In the genomic region with DNA sequence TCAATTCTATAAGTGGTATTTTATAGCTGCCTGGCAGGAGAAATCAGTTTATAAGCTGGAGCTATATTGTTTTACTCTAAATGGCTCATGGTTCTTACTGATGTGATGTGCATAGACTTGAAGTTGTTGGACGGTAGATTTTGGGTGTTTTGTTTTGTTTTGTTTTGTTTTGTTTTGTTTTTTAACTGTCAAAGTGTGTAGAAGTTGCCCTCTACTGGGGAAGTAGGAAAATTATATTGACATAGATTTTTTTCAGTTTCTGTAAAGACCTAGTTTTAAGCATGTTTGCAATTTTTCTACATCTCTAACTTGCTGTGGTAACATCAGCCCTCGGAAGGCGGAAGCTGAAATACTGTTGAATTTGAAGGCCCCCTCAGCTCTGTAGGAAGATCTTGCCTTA, we compare ENCODE assay signal across 22 mouse cellular contexts.
DNase-seq lines count a peak whose midpoint lies in the region; ATAC-seq and TF ChIP-seq lines count a peak whose summit lies in the region.
"Had no signal": no experiment of that assay in that cellular context is flagged by ENCODE, and none has a peak within 500 bp of the region (broad histone marks: within the 10 kb centered on the region; RNA-seq: fewer than 3 reads in every experiment).

No protein-coding gene starts in this region.

- H3K79me2 ChIP-seq in heart, adult 2 months (replicated peaks; ENCODE audit: control insufficient read depth, insufficient read depth, low read length) = no peaks in the 10 kb centered on the region

- TF ChIP-seq CTCF in heart, adult 2 months (IDR thresholded peaks at IDR 0.05) = peak; percentile 47
- peak; percentile 18; the same call in 1 of the 2 replicates for TF ChIP-seq CTCF in liver, postnatal 0 days (IDR thresholded peaks at IDR 0.05; ENCODE audit: low read depth)

- peaks cover 4% of the 10 kb centered on the region; the same call in 1 of the 2 replicates for H3K4me1 ChIP-seq in heart, adult 2 months (ENCODE audit: control insufficient read depth, insufficient read depth, low read length)
- no peaks in the 10 kb centered on the region for H3K4me1 ChIP-seq in liver, postnatal 0 days (ENCODE audit: insufficient read depth)
- H3K4me1 ChIP-seq in liver, embryonic 12.5 days = no peaks in the 10 kb centered on the region

- intact Hi-C loops in heart, adult 2 months (cut with DNase I) = loop anchor here (2.0 to 10.0 kb wide), 2 partner anchors 89 to 243 kb away; no protein-coding TSS in a partner anchor

- ATAC-seq in liver, postnatal 0 days = no peak
- no peak for ATAC-seq in liver, embryonic 12.5 days
- ATAC-seq: forebrain, embryonic 16.5 days had no signal

- no peak overlapping the region for H3K4me3 ChIP-seq in heart, adult 2 months
- H3K4me3 ChIP-seq in liver, postnatal 0 days (ENCODE audit: low read depth, low read length) = no peak overlapping the region
- no peak overlapping the region for H3K4me3 ChIP-seq in liver, embryonic 12.5 days
- H3K4me3 ChIP-seq: hindbrain, embryonic 10.5 days; limb, embryonic 12.5 days had no signal

- 77% methylated on average over 3 of the region's 3 CpGs for WGBS in heart, adult 2 months
- WGBS in liver, postnatal 0 days (ENCODE audit: insufficient replicate concordance) = 77% methylated on average over 3 of the region's 3 CpGs
- 75% methylated on average over 3 of the region's 3 CpGs for WGBS in liver, embryonic 12.5 days (ENCODE audit: insufficient replicate concordance)

- H3K27ac ChIP-seq in heart, adult 2 months = no peak overlapping the region
- H3K27ac ChIP-seq in liver, postnatal 0 days (ENCODE audit: low read depth) = no peak overlapping the region
- no peak overlapping the region for H3K27ac ChIP-seq in liver, embryonic 12.5 days
- H3K27ac ChIP-seq: hindbrain, embryonic 10.5 days; limb, embryonic 12.5 days; macrophage had no signal

- H3K9ac ChIP-seq in heart, adult 2 months (ENCODE audit: low read depth, low read length) = no peak overlapping the region
- H3K9ac ChIP-seq in liver, postnatal 0 days (replicated peaks) = no peak overlapping the region
- H3K9ac ChIP-seq in liver, embryonic 12.5 days = no peak overlapping the region
- H3K9ac ChIP-seq: limb, embryonic 12.5 days had no signal

- H3K9me3 ChIP-seq in liver, postnatal 0 days (ENCODE audit: low read length) = no peaks in the 10 kb centered on the region
- H3K9me3 ChIP-seq in liver, embryonic 12.5 days (replicated peaks) = no peaks in the 10 kb centered on the region
- H3K9me3 ChIP-seq: hindbrain, embryonic 10.5 days; limb, embryonic 12.5 days had no signal

- no peaks in the 10 kb centered on the region for H3K36me3 ChIP-seq in heart, adult 2 months (ENCODE audit: control insufficient read depth, insufficient read depth, low read length)
- H3K36me3 ChIP-seq in liver, postnatal 0 days (replicated peaks; ENCODE audit: insufficient read depth, low read length) = no peaks in the 10 kb centered on the region
- no peaks in the 10 kb centered on the region for H3K36me3 ChIP-seq in liver, embryonic 12.5 days
- H3K36me3 ChIP-seq: hindbrain, embryonic 10.5 days; limb, embryonic 12.5 days had no signal

- no peak overlapping the region for H3K4me2 ChIP-seq in liver, postnatal 0 days (ENCODE audit: low read depth, low read length)
- no peak overlapping the region for H3K4me2 ChIP-seq in liver, embryonic 12.5 days
- H3K4me2 ChIP-seq: heart, embryonic 11.5 days; limb, embryonic 12.5 days; liver, embryonic 11.5 days; midbrain, embryonic 11.5 days had no signal

- no peak for TF ChIP-seq POLR2A in heart, adult 2 months (IDR thresholded peaks at IDR 0.05; ENCODE audit: insufficient read depth, low read depth, low read length)

- no peak for TF ChIP-seq EP300 in heart, adult 2 months (IDR thresholded peaks at IDR 0.05; ENCODE audit: insufficient read depth, low read depth, low read length)
- TF ChIP-seq EP300 in liver, postnatal 0 days (IDR thresholded peaks at IDR 0.05; ENCODE audit: low read depth) = no peak

- no peaks in the 10 kb centered on the region for H3K27me3 ChIP-seq in heart, adult 2 months (ENCODE audit: control insufficient read depth, insufficient read depth, low read length)
- no peaks in the 10 kb centered on the region for H3K27me3 ChIP-seq in liver, postnatal 0 days (ENCODE audit: insufficient read depth, low read length)
- no peaks in the 10 kb centered on the region for H3K27me3 ChIP-seq in liver, embryonic 12.5 days (replicated peaks)
- H3K27me3 ChIP-seq: limb, embryonic 12.5 days had no signal

- DNase-seq in heart, adult 2 months = no peak
- DNase-seq in heart, adult 18-20 months = no peak
- no peak for DNase-seq in liver, postnatal 0 days
- DNase-seq in 3T3-L1 (ENCODE audit: low read depth, low spot score) (peak; percentile 24), MN1 (ENCODE audit: low spot score) (peak; percentile 31)
- no peak for DNase-seq in adrenal gland, adult 18-20 months (ENCODE audit: low spot score in 2 of 2)
- DNase-seq: adrenal gland, postnatal 36 days; cerebellum, adult 9-10 months; heart, postnatal 10 days; kidney, adult 18-20 months; kidney, postnatal 10 days; lung, adult 2 months; right cerebral cortex, postnatal 14 days; thymus, postnatal 14 days had no signal

Comparison
In these comparisons a context has a peak if more than half of its experiments do, and no peak if none do; other contexts are left out.
1. DNase-seq: peak in 3T3-L1 (single experiment) and MN1 (single experiment); none in heart, adult 2 months (0 of 2), heart, adult 18-20 months (0 of 2), liver, postnatal 0 days (single experiment) and adrenal gland, adult 18-20 months (0 of 2).